Mouse (Mus musculus): ENCODE results near the gene Mogat2.
A peak's percentile ranks its signal among the peaks of the same experiment; 100 is the strongest.

Mogat2 gene

GRCm38 (mm10) chr7:99234916-99235315 lies 3.5 kb downstream of the Mogat2 start:
- DNase-seq, result no peak

DNA sequence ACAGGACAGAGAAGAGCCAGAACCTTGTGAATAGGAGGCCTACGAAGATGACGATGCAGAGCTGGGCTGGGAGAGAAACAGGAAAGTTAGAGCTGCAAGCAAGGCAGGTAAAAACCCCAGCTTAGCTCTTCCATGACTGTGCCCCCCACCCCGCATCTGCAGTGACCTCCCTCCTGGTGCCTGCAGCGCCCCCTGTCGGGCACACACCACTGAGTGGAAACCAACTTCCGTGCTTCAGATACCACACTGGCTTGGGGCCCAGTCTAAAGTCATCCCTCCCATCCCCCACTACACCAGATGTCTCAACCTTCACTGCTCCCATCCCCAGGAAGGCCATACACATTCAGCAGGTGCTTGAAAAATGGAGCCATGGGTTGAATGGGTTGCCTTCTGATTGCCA lies 5.8 kb downstream of the Mogat2 start:
- DNase-seq, result peak; percentile 44 to 47

DNA sequence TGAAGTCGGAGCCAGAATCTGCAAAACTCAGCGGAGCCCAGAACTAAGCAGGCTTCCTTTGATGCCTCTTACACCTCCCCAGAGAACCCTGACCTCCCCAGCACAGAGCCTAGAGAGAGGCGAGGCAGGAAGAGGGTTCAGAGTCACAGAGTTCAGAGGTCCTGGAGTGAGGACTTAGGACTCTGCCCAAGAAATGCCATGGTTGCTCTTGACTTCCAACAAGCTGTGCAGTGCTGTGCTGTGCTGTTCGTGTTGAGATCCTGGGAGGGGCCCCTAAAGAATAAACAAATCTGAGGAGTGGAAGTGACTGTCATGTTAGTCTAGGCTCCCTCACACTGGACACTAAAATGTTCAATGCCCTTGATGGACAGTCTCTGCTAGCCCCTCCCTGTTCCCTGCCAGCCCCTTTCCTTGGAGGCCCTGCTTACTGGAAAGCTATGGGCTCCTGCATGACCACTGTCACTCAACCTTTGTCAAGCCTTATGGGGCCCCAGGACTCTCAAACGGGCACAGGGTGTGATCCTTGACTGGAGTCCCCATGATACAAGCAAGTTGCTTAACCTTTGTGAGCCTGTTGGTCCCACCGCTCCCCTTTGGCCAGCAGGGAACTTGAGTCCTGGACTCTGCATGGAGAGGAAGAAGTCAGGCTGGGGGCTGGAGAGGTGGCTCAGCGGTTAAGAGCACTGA lies 8.2 kb downstream of the Mogat2 start:
- no peak for DNase-seq

DNA sequence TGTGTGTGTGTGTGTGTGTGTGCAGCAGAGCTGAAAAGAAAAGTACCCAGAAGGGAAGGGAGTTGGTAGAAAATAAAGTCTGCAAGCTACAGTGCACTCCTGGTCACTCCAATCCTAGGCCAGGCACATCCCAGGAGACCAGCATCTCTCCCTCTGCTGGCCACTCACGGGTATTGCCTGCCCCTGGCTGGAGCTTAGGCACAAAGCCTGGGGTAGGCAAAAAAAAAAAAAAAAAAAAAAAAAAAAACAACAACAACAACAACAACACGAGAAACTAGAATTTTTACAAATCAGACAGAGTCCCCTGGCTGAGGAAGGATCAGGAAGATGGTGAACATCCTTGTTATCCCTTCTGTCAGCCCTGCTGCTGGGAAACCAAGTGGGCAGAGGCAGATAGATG lies 9.0 kb downstream of the Mogat2 start:
- DNase-seq, result peak; percentile 58 to 60

DNA sequence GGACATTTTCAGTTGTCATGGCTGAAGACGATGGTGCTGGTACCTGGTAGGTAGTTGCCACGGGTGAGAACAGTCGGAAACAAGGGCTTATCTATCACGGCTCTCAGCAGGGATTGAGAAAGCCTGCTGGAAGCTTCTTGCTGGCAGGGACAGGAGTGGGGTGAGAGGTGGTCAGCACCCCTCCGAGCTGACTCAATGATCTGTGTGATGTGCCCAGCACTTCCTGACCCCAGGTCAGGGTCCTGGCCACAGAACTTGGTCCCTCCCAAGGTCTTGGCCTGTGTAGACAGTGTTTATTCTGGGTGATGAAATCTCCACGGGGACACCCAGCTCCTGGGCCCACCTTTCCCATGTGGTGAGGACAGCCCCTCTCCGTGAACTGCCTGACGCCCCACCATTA lies 9.6 kb downstream of the Mogat2 start:
- DNase-seq, result no peak

DNA sequence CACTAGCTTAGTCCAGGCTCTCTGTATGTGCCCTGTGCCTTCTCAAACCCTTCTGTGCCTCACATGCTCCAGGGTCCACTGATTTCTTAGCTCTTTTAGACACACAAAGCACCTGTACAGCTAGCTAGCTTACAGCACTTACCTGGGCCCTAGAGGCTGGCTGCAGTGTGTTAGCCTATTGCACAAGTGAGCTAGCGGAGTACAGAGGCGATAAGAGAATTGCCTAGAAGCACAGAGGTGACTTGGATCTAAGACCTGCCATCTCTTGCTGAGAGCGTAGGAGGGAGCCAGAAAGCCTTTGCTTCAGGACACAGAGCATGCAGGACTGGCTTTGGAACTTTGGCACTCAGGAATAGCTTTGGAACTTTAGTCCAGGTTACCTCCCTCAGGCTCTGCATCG lies 11.2 kb downstream of the Mogat2 start:
- no peak for DNase-seq

- DNase-seq, result no peak
These were observed 11.8 kb downstream of the Mogat2 start for GRCm38 (mm10) chr7:99226662-99227061.

- DNase-seq, result no peak
These were observed 13.0 kb downstream of the Mogat2 start for GRCm38 (mm10) chr7:99225421-99225820.

DNA sequence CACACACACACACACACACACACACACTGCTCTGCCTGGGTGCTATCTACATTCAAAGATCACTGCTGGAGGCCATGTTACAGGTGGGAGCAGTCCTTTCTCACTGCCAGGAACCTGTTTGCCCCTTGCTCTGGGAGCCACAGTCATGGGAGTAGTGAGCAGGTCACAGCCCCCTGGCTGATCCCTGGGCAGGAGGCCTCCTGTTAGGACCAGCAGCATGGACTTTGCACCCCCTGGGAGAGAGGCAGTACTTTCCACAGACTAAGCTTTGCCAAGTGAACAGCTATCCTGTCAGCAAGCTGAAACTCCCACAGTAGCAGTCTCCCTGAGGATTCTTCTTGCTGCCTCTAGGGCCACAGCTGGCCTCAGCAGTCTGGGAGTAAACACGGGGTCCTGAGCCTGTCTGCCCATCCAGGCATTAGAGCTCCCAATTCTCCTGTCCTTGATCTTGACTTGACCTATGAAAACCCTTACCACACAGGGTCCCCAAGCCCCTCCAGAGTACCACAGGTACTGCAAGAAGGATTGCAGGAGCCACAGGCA lies 13.7 kb downstream of the Mogat2 start:
- no peak for DNase-seq

DNA sequence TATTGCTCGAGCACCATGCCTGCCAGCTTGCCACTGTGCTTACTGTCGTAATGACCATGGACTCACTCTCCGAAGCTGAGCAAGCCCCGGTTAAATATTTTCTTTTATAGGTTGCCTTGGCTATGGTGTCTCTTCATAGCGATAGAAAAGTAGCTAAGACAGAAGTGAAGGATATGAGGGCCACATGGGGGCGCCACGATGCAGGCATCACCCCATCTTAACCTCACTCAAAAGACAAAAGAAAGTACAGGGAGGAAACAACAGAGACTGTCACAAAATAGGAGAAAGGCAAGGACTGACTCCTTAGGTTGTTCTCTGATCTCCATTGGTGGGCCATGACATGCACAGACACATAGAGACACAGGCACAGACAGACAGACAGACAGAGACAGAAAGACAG lies 14.2 kb downstream of the Mogat2 start:
- DNase-seq, result peak in 1 of 2 experiments; percentile 29

DNA sequence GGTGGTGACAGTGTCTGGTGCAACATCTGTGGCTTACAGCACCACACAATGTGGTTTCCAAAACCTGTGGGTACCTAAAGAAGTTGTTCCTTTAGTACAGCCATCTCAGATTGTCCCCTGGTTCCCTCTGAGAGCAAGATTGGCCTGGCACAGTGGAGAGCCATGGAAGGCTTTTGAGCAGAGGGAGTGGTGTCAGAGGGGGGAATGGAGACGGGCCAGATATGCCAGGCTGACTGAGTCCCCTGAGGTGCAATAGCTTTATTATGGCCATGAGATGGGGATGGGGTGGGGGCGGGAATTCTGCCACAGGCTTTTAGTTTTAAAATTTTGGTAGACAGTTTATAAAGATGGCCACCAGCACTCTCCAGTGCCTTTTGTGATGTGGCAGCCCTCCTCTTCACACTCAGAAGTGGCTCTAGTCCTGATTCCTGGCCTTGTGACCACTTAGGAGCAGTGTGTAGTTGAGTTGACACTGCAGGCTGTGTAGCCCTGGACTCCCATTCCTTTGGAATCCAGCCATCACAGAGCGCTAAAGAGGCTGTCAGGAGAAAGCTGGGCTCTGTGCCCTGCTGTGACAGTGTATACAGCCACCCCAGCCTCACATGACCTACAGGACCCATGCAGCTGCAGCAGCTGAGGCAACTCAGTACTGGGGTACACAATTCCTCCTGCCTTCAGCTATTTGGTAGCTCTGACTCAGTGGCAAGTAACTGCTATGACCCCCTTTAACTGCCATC lies 20.9 kb downstream of the Mogat2 start:
- DNase-seq, result peak; percentile 61 to 72

GRCm38 (mm10) chr7:99215347-99215855 lies 23.0 kb downstream of the Mogat2 start:
- DNase-seq, result no peak

GRCm38 (mm10) chr7:99214621-99215185 lies 23.7 kb downstream of the Mogat2 start:
- DNase-seq, result no peak

GRCm38 (mm10) chr7:99213686-99214085 lies 24.7 kb downstream of the Mogat2 start:
- no peak for DNase-seq

DNA sequence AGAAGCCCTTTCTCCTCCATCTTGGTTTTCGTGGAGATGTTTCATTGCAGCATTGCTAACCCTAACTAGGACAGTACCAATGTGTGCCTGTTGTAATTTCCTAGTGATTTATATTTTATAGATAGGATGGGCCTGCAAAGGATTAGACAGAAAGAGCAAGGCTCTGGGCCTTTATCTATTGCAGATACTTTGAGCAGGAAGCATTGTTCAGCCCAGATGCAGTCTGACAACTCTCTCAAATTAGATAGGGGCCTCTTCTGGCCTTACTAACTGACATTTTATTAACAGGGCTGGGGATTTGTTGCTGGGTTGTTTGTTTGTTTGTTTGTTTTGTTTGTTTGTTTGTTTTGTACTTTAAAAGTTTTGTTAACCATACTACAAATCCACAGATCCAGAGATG lies 25.4 kb downstream of the Mogat2 start:
- no peak for DNase-seq

GRCm38 (mm10) chr7:99208704-99209103 lies 29.7 kb downstream of the Mogat2 start:
- DNase-seq, result no peak

- no peak for DNase-seq
These were observed 32.1 kb downstream of the Mogat2 start for GRCm38 (mm10) chr7:99206364-99206763.

DNA sequence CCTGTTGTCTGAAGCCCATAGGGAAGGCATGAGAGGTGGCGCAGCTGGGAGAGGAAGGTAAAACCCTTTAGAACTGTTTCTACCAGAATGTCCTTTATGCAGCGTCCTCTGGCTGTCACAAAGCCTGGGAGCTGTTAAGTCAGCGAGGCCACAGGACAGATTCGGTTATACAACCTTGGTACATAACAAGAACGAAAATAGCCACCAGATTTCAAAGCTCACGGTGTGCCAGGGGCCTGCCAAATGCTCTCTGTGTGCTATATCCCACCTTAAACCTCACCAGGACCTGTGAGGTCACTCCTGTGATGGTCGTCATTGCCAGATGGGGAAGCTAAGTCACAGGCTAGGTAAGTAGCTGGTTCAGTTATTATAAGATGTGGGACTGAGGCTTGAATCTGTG lies 36.3 kb downstream of the Mogat2 start:
- no peak for DNase-seq

DNA sequence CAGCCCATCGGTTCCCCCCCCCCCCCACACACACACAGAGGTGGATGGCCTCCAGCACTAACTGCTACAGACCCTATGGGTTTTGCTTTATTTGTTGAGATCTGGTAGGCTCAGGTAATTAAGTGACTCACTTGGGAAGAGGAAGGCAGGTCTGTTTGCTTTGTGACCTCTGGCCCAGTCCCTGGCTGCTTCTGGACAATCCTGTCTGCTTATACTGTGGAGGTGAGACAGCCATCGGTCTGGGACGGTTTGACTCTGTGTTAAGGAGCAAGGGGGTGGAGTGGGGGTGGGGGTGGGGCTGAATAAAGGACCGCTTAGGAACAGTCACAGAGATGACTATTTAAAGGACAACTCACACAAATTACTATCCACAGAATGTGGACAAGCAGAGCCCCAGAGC lies 38.1 kb downstream of the Mogat2 start:
- no peak for DNase-seq

DNA sequence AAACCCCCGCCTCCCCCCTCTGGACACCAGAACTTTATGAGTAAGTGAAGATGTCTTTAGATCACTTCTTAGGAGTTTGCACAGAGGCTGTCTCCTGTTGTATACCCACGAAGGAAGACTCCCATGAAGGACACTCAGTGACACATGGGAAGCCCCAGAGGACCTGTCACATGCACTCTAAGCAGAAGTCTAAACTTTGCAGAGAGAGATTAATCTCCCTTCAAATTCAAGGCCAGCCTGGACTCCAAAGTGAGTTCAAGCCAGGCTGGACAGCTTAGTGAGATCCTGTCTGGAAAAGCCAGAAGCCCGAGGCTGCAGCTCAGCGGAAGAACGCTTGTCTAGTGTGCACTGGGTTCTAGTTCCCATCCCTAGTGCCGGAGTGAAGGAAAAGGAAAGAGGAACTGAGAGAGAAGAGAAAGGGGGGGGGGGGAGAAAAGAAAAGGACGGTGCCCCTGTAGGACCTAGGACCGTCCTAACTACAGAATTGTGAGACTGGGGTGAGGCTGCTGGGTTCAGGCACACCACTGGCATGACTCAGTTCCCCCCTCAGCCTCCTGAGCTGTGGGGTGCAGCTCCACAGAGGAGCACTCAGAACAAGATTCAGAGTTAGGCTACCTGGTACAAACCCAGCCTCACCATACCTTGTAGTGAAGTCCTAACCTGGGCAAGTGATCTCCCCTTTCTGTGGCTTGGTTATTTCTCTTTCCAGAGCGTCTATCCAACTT lies 38.8 kb downstream of the Mogat2 start:
- no peak for DNase-seq

DNA sequence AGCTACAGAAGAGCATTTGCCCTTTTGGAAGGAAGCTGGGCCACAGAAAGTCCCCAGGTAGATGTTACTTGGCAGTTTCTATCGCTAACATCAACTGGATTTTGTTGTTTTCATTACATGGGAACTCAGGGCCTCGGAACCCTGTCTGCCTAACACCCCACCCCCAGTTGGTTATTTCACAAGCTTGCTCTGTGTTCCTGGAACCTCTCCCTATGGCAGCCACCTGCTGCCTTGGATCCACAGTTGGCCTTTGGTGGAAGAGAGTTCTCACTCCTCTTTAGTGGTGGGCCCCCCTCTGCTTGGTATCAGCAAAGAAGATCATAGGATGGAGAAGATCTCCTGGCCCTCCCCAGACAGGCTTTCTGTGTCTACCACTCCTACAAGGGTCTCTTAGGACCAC lies 39.6 kb downstream of the Mogat2 start:
- DNase-seq, result no peak

GRCm38 (mm10) chr7:99194511-99194910 lies 43.9 kb downstream of the Mogat2 start:
- no peak for DNase-seq

- DNase-seq, result no peak
These were observed 44.5 kb downstream of the Mogat2 start for GRCm38 (mm10) chr7:99193926-99194325.
